Mouse (Mus musculus) neural tube, embryonic 13.5 days (tissue): ENCODE results near the gene Stoml2. TPM values are rescaled to one million over a fixed set of nuclear protein-coding genes. Genes with fewer than 3 reads are reported as not detected.
"Not testable (repeated sequence)": the region's sequence is repeated elsewhere in the genome, so short reads cannot be mapped to it uniquely, and the experiment has no call there.

Experiments used
- ATAC-seq: fragments of 200-750 bp; cut with Nextera tagmentation; 2 replicates; pipeline ENCODE4 v1.8.0; 2017; ENCODE audit warnings: low read depth, mild to moderate bottlenecking, moderate TSS enrichment, moderate library complexity
- H3K27ac ChIP-seq: fragments of 300-500 bp; sonication (generic); replicated peaks from 2 replicates; pipeline ENCODE4 v1.5.1; 2015; ENCODE audit warnings: moderate library complexity, mild to moderate bottlenecking, inconsistent platforms
- H3K27me3 ChIP-seq: fragments of 300-500 bp; sonication (generic); 2 replicates; pipeline ENCODE4 v1.6.1; 2015; ENCODE audit warnings: mild to moderate bottlenecking, inconsistent platforms
- H3K36me3 ChIP-seq: fragments of 300-500 bp; sonication (generic); 2 replicates; pipeline ENCODE4 v1.6.1; 2015; ENCODE audit warnings: mild to moderate bottlenecking, inconsistent platforms
- H3K4me1 ChIP-seq: fragments of 300-500 bp; sonication (generic); replicated peaks from 2 replicates; pipeline ENCODE4 v1.6.1; 2015; ENCODE audit warnings: inconsistent platforms
- H3K4me2 ChIP-seq: fragments of 300-500 bp; sonication (generic); 2 replicates; pipeline ENCODE4 v1.6.1; 2015; ENCODE audit warnings: inconsistent platforms, mild to moderate bottlenecking, moderate library complexity
- H3K4me3 ChIP-seq: fragments of 300-500 bp; sonication (generic); 2 replicates; pipeline ENCODE4 v1.5.1; 2015; ENCODE audit warnings: mild to moderate bottlenecking, inconsistent platforms
- H3K9ac ChIP-seq: fragments of 300-500 bp; sonication (generic); 2 replicates; pipeline ENCODE4 v1.6.1; 2015; ENCODE audit warnings: moderate library complexity, mild to moderate bottlenecking, inconsistent platforms
- H3K9me3 ChIP-seq: fragments of 300-500 bp; sonication (generic); 2 replicates; pipeline ENCODE4 v1.6.1; 2016; ENCODE audit warnings: inconsistent platforms
- WGBS: fragments of 180-500 bp; shearing (Covaris S2); methylation state at CpG from one replicate; pipeline ENCODE4 v1.1.7; 2015; 5-methylcytosine and 5-hydroxymethylcytosine counted together
- polyA plus RNA-seq: library from polyadenylated mRNA; unstranded; fragments of >200 nt; fragmentation: Nextera tagmentation; extraction: Ambion mirVana; gene quantifications from 2 replicates; pipeline ENCODE4 v1.2.1, GENCODE M21; 2015

The Stoml2 gene
- polyA plus RNA-seq, 1 experiment from 2014 or later = 224 TPM

- 94% methylated on average over 1 of the region's 1 CpGs for WGBS
- Histone ChIP-seq H3K4me2 (no peak overlapping the region), H3K27ac (no peak overlapping the region), H3K36me3 (peaks cover 98% of the 10 kb centered on the region), H3K9me3 (no peaks in the 10 kb centered on the region), H3K27me3 (no peaks in the 10 kb centered on the region), H3K9ac (no peak overlapping the region), H3K4me3 (no peak overlapping the region), H3K4me1 (no peaks in the 10 kb centered on the region)
- no peak for ATAC-seq
Observed at GRCm38 (mm10) chr4:42988296-42988695, 43.2 kb downstream of the Stoml2 start.

DNA sequence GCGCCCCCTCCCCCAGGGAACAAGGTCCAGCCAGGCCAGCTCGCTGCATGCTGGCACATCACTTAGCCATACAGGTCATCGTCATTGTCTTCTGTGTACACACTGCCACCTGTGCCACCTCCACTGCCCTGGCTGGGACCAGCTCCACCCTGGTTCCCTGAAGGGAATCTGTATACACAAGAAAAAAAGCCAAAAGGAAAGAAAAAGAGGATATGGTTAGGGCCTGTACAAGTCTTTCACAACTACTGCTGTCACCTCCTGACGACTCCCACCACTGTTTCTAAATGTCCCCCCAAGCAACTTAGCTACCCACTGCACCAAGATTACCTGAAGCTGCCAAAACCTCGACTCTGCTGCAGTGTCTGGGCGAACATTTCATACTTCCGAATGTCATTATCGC lies 51.0 kb downstream of the Stoml2 start:
- not testable (repeated sequence) for H3K4me2 ChIP-seq, H3K9ac ChIP-seq, ATAC-seq, H3K4me3 ChIP-seq, H3K9me3 ChIP-seq, H3K27ac ChIP-seq, H3K27me3 ChIP-seq, H3K4me1 ChIP-seq
- peaks cover 80% of the 10 kb centered on the region for H3K36me3 ChIP-seq
- 95% methylated on average over 8 of the region's 8 CpGs for WGBS

GRCm38 (mm10) chr4:42978062-42978461 lies 53.4 kb downstream of the Stoml2 start:
- Histone ChIP-seq H3K9me3 (no peaks in the 10 kb centered on the region), H3K4me3 (no peak overlapping the region), H3K4me2 (no peak overlapping the region), H3K36me3 (peaks cover 59% of the 10 kb centered on the region), H3K9ac (no peak overlapping the region), H3K27me3 (no peaks in the 10 kb centered on the region), H3K27ac (no peak overlapping the region), H3K4me1 (no peaks in the 10 kb centered on the region)
- no peak for ATAC-seq
- 92% methylated on average over 4 of the region's 4 CpGs for WGBS

Other genes starting within 250 kb of the Stoml2 start
- gene Fam205a1, start 177.8 kb downstream of the Stoml2 start, polyA plus RNA-seq = 0.06 TPM in 1 of 2 replicates, not detected in the other
- gene Gm12394, start 174.9 kb downstream of the Stoml2 start, polyA plus RNA-seq = 0.45 and 0.59 TPM in 2 replicates
- 1.5 and 3.0 TPM in 2 replicates for gene Fam205c, start 157.5 kb downstream of the Stoml2 start, polyA plus RNA-seq
- 20.1 and 27.6 TPM in 2 replicates for gene Phf24, start 115.0 kb downstream of the Stoml2 start, polyA plus RNA-seq
- gene Dnajb5, start 81.9 kb downstream of the Stoml2 start, polyA plus RNA-seq = 50.1 and 50.5 TPM in 2 replicates
- gene 1700022I11Rik, start 62.1 kb downstream of the Stoml2 start, polyA plus RNA-seq = 0.57 and 1.3 TPM in 2 replicates
- 526 and 554 TPM in 2 replicates for gene Vcp, start 31.2 kb downstream of the Stoml2 start, polyA plus RNA-seq
- 19.9 and 20.4 TPM in 2 replicates for gene Fancg, start 21.2 kb downstream of the Stoml2 start, polyA plus RNA-seq
- 22.4 and 23.3 TPM in 2 replicates for gene Pigo, start 5.9 kb downstream of the Stoml2 start, polyA plus RNA-seq
- gene Fam214b, start 14.5 kb upstream of the Stoml2 start, polyA plus RNA-seq = 28.4 and 29.9 TPM in 2 replicates
- 15.1 and 16.5 TPM in 2 replicates for gene Unc13b, start 27.2 kb upstream of the Stoml2 start, polyA plus RNA-seq
- 0.33 and 0.77 TPM in 2 replicates for gene Atp8b5, start 235.4 kb upstream of the Stoml2 start, polyA plus RNA-seq